Mouse (Mus musculus): Measurements from ENCODE around the gene Usp24.
A peak's percentile ranks its signal among the peaks of the same experiment; 100 is the strongest.

The Usp24 gene

GRCm38 (mm10) chr4:106315921-106316350 is at the start of gene Usp24:
Gene Usp24 (plus strand): TSS chr4:106316213.
- DNase-seq (ENCODE audit: low spot score in 2 of 2): peak; percentile 70 to 74

GRCm38 (mm10) chr4:106276937-106277336 is 39.1 kb upstream of the Usp24 start:
- DNase-seq (ENCODE audit: low spot score in 2 of 2): no peak

- DNase-seq (ENCODE audit: low spot score in 2 of 2): no peak
Measured at GRCm38 (mm10) chr4:106279177-106279576, 36.8 kb upstream of the Usp24 start.

GRCm38 (mm10) chr4:106281128-106281491 is 34.9 kb upstream of the Usp24 start:
- DNase-seq (ENCODE audit: low spot score in 2 of 2): no peak

GRCm38 (mm10) chr4:106281492-106282122 is 34.4 kb upstream of the Usp24 start:
- no peak for DNase-seq (ENCODE audit: low spot score in 2 of 2)

- DNase-seq (ENCODE audit: low spot score in 2 of 2): no peak
Measured at GRCm38 (mm10) chr4:106282123-106282510, 33.9 kb upstream of the Usp24 start.

- DNase-seq (ENCODE audit: low spot score in 2 of 2): no peak
Measured at GRCm38 (mm10) chr4:106286958-106287743, 28.9 kb upstream of the Usp24 start.

GRCm38 (mm10) chr4:106290201-106290600 is 25.8 kb upstream of the Usp24 start:
- no peak for DNase-seq (ENCODE audit: low spot score in 2 of 2)

- no peak for DNase-seq (ENCODE audit: low spot score in 2 of 2)
Measured at GRCm38 (mm10) chr4:106292823-106293222, 23.2 kb upstream of the Usp24 start.

GRCm38 (mm10) chr4:106293378-106294090 is 22.5 kb upstream of the Usp24 start:
- no peak for DNase-seq (ENCODE audit: low spot score in 2 of 2)

- DNase-seq (ENCODE audit: low spot score in 2 of 2): peak in 1 of 2 experiments; percentile 34
Measured at GRCm38 (mm10) chr4:106295696-106296095, 20.3 kb upstream of the Usp24 start.

- peak in 1 of 2 experiments; percentile 46 for DNase-seq (ENCODE audit: low spot score in 2 of 2)
Measured at GRCm38 (mm10) chr4:106296412-106297086, 19.5 kb upstream of the Usp24 start.

- no peak for DNase-seq (ENCODE audit: low spot score in 2 of 2)
Measured at GRCm38 (mm10) chr4:106301346-106301745, 14.7 kb upstream of the Usp24 start.

GRCm38 (mm10) chr4:106308090-106308489 is 7.9 kb upstream of the Usp24 start:
- no peak for DNase-seq (ENCODE audit: low spot score in 2 of 2)

- DNase-seq (ENCODE audit: low spot score in 2 of 2): no peak
Measured at GRCm38 (mm10) chr4:106312651-106313050, 3.4 kb upstream of the Usp24 start.

- no peak for DNase-seq (ENCODE audit: low spot score in 2 of 2)
Measured at GRCm38 (mm10) chr4:106313070-106313469, 2.9 kb upstream of the Usp24 start.

- DNase-seq (ENCODE audit: low spot score in 2 of 2): no peak
Measured at GRCm38 (mm10) chr4:106313874-106314273, 2.1 kb upstream of the Usp24 start.

GRCm38 (mm10) chr4:106314291-106314690 is 1.7 kb upstream of the Usp24 start:
- DNase-seq (ENCODE audit: low spot score in 2 of 2): no peak

GRCm38 (mm10) chr4:106316351-106317178 is 552 bp downstream of the Usp24 start:
- DNase-seq (ENCODE audit: low spot score in 2 of 2): peak; percentile 44 to 66

GRCm38 (mm10) chr4:106317179-106318055 is 1.4 kb downstream of the Usp24 start:
- no peak for DNase-seq (ENCODE audit: low spot score in 2 of 2)

Data from urinary bladder, postnatal 4 days (tissue).